Mouse (Mus musculus) liver, adult (tissue): ENCODE data around the gene Trp53bp1.

ENCODE experiments used
- GATA4 ChIP-seq: IDR thresholded peaks from 2 replicates; pipeline ENCODE4 v1.6.1; 2014; ENCODE audit warnings: mild to moderate bottlenecking, low read length; ENCODE audit not compliant: insufficient replicate concordance

Trp53bp1 gene

DNA sequence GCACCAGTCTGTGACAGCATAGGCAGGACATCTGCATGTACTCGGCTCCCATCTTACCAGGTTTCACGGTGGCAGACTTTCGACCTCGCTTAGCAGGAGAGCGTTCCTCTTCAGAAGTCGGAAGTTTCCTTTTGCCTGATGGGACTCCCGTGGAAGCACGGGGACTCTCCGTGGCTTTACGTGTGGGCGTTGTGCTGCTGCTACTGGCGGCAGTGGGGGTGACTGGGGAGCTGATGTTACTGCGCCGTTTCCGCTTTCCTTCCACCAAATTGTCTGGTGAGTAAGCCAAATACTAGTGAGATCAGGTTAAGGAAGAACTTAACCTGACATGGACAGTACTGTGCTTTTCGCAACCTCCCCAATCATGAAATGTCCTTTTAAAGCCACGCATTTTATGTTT lies 66.9 kb downstream of the Trp53bp1 start:
- TF ChIP-seq GATA4 = no peak

GRCm38 (mm10) chr2:121195466-121195865 lies 75.7 kb downstream of the Trp53bp1 start:
- no peak for TF ChIP-seq GATA4

GRCm38 (mm10) chr2:121188530-121188929 lies 82.7 kb downstream of the Trp53bp1 start:
- TF ChIP-seq GATA4 = no peak

- TF ChIP-seq GATA4 = no peak
Measured at GRCm38 (mm10) chr2:121184142-121184541, 87.1 kb downstream of the Trp53bp1 start.

DNA sequence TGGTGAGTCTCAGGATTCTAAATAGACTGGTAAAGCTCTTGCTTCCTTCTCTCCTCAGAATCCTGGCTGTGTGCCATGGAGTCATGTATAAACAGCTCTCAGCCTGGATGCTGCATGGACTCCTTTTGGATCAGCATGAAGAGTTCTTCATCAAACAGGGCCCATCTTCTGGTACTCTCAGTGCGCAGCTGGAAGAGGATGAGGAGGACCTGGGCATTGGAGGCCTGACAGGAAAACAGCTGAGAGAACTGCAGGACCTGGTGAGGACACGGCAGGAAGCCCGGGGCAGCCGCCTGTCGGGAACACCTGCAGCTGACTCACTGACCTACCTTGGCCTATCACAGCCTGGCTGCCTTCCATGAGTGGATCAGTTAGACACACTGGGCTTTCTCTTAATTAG lies 87.8 kb downstream of the Trp53bp1 start:
- no peak for TF ChIP-seq GATA4

DNA sequence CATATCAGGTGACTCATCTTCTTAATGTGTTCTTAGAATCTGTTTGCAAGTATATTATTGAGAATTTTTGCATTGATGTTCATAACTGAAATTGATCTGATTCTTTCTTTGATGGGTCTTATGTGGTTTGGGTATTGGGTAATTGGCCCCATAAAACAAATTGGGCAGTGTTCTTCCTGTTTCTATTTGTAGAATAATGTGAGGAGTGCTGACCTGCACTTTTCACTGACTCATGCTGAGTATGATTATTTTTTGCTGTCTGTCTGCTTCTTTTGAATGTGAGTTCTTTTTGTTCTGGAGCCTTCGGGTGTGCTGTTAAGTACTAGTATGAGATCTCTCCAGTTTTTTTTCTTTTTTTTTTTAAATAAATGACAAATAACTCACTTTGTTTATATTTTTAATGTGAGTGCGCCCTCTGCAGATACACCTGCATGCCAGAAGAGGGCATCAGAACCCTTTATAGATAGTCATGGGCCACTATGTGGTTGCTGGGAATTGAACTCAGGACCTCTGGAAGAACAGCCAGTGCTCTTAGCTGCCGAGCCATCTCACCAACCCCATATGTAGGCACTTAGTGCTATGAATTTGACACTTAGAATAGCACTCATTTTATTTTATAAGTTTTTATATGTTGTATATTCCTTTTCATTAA lies 92.3 kb downstream of the Trp53bp1 start:
- no peak for TF ChIP-seq GATA4

GRCm38 (mm10) chr2:121170980-121171742 lies 100.0 kb downstream of the Trp53bp1 start, which contains the start of gene Zscan29:
Gene Zscan29, minus strand, starts transcription at chr2:121171125.
- no peak for TF ChIP-seq GATA4

GRCm38 (mm10) chr2:121170481-121170971 lies 100.7 kb downstream of the Trp53bp1 start, which contains the start of gene Tubgcp4:
Gene Tubgcp4, plus strand, starts transcription at chr2:121170654.
- TF ChIP-seq GATA4 = no peak

GRCm38 (mm10) chr2:121169902-121170301 lies 101.3 kb downstream of the Trp53bp1 start:
- no peak for TF ChIP-seq GATA4

DNA sequence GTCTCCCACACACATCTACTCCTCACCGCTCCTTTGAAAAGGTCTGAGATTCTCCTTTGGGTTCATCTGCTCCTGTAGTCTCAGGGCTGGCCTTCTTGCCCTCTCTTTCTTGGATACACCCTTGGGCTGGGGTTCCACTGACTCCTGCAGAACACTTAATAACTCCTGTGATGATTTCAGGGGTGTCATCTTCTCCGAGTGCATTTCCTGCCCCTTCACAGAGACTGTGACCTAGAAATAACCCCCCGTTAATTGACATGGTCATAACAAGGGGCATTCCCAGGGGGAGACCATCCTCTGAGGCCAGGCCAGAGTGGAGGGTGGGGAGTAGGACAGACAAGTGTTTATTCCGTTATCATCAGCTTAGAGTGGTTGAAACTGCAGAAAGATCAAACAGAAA lies 102.0 kb downstream of the Trp53bp1 start:
- TF ChIP-seq GATA4 = no peak

GRCm38 (mm10) chr2:121153100-121153499 lies 118.1 kb downstream of the Trp53bp1 start:
- no peak for TF ChIP-seq GATA4

GRCm38 (mm10) chr2:121149679-121150078 lies 121.5 kb downstream of the Trp53bp1 start:
- no peak for TF ChIP-seq GATA4
